Mouse (Mus musculus) intestine, embryonic 14.5 days (tissue): ENCODE data around the gene Stpg4. TPM values are rescaled to one million over a fixed set of nuclear protein-coding genes. Genes with fewer than 3 reads are reported as not detected.

Experiments used
- ATAC-seq: fragments of 200-750 bp; cut with Nextera tagmentation; replicated peaks from 2 replicates; pipeline ENCODE4 v1.8.0; 2017; ENCODE audit warnings: low read depth, moderate number of reproducible peaks, moderate TSS enrichment, moderate library complexity; ENCODE audit not compliant: low FRiP score, low TSS enrichment
- DNase-seq: peaks from one replicate; pipeline ENCODE4 v3.0.0-alpha.2; 2018; ENCODE audit warnings: low spot score
- H3K27ac ChIP-seq: fragments of 300-500 bp; sonication (generic); 2 replicates; pipeline ENCODE4 v1.5.1; 2014; ENCODE audit warnings: low read depth, mild to moderate bottlenecking, control low read depth
- H3K27me3 ChIP-seq: fragments of 300-500 bp; sonication (generic); replicated peaks from 2 replicates; pipeline ENCODE4 v1.6.1; 2014; ENCODE audit warnings: low read length, control low read depth; ENCODE audit not compliant: control insufficient read depth, insufficient read depth
- H3K36me3 ChIP-seq: fragments of 300-500 bp; sonication (generic); 2 replicates; pipeline ENCODE4 v1.6.1; 2014; ENCODE audit warnings: low read length, control low read depth; ENCODE audit not compliant: control insufficient read depth, insufficient read depth
- H3K4me1 ChIP-seq: fragments of 300-500 bp; sonication (generic); replicated peaks from 2 replicates; pipeline ENCODE4 v1.6.1; 2014; ENCODE audit warnings: low read length, control low read depth, mixed read lengths; ENCODE audit not compliant: control insufficient read depth, insufficient read depth
- H3K4me2 ChIP-seq: fragments of 300-500 bp; sonication (generic); 2 replicates; pipeline ENCODE4 v1.6.1; 2014; ENCODE audit warnings: low read length
- H3K4me3 ChIP-seq: fragments of 300-500 bp; sonication (generic); 2 replicates; pipeline ENCODE4 v1.5.1; 2014; ENCODE audit warnings: low read depth, low read length, control low read depth, mixed read lengths
- H3K9ac ChIP-seq: fragments of 300-500 bp; sonication (generic); 2 replicates; pipeline ENCODE4 v1.6.1; 2014; ENCODE audit warnings: mild to moderate bottlenecking, low read length
- H3K9me3 ChIP-seq: fragments of 300-500 bp; sonication (generic); 2 replicates; pipeline ENCODE4 v1.6.1; 2016; ENCODE audit warnings: low read length, control low read depth; ENCODE audit not compliant: control insufficient read depth
- WGBS: fragments of 180-500 bp; shearing (Covaris S2); extraction: QIAGEN DNeasy Blood & Tissue Kit; methylation state at CpG from one replicate; pipeline ENCODE4 v1.1.7; 2014; 5-methylcytosine and 5-hydroxymethylcytosine counted together
- polyA plus RNA-seq: library from polyadenylated mRNA; unstranded; fragments of >200 nt; fragmentation: Nextera tagmentation; extraction: Ambion mirVana; gene quantifications from 2 replicates; pipeline ENCODE4 v1.2.1, GENCODE M21; 2014

Stpg4 gene
- polyA plus RNA-seq, 1 experiment from 2014 or later = not detected

DNA sequence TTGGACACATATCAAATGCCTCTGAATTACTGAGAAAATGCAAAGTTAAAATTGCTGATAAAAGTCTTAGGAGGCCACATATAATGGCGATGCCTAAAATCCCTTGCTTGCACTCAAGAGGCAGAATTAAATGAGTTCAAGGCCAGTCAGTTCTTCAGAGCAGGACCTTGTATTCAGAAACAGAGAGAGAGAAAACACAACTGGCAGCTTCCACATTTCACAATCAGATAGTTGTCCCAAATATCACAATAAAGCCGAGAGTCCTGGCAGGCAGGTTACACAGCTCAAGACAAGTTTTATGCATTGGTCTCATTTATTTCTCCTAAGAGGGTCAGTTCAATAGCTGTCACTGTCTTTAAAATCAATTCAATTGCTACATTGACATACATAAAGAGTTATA lies 14.0 kb upstream of the Stpg4 start:
- peaks cover 25% of the 10 kb centered on the region for H3K36me3 ChIP-seq
- 70% methylated on average over 2 of the region's 2 CpGs for WGBS
- H3K27me3 ChIP-seq = no peaks in the 10 kb centered on the region
- H3K27ac ChIP-seq = no peak overlapping the region
- ATAC-seq (no peak), DNase-seq (no peak)
- peaks cover 26% of the 10 kb centered on the region for H3K4me1 ChIP-seq
- no peak overlapping the region for H3K9ac ChIP-seq
- no peaks in the 10 kb centered on the region for H3K9me3 ChIP-seq
- H3K4me2 ChIP-seq = no peak overlapping the region
- no peak overlapping the region for H3K4me3 ChIP-seq

DNA sequence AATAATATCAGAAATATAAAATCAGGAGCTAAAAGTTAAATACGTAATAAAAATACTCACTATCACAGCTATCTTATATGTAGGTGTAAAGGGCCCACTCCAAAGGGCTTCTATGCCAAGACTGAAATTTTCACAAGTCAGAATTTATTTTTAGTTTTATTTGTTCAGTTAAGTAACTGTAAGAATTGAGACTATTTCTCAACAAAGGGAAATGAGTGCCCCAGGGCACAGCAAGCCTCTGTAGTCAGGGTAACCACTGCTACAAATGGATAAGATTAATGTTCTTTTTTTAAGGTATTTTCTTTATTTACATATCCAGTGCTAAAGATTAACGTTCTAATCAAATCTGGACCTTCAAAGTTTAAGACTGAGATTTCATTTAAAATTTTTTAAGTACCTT lies 11.9 kb upstream of the Stpg4 start:
- H3K4me1 ChIP-seq = peaks cover 21% of the 10 kb centered on the region
- 86% methylated on average over 2 of the region's 2 CpGs for WGBS
- no peak overlapping the region for H3K4me3 ChIP-seq
- H3K36me3 ChIP-seq = peaks cover 40% of the 10 kb centered on the region
- H3K9ac ChIP-seq = no peak overlapping the region
- no peak overlapping the region for H3K27ac ChIP-seq
- no peaks in the 10 kb centered on the region for H3K27me3 ChIP-seq
- H3K4me2 ChIP-seq = no peak overlapping the region
- no peaks in the 10 kb centered on the region for H3K9me3 ChIP-seq
- no peak for DNase-seq
- ATAC-seq = no peak

DNA sequence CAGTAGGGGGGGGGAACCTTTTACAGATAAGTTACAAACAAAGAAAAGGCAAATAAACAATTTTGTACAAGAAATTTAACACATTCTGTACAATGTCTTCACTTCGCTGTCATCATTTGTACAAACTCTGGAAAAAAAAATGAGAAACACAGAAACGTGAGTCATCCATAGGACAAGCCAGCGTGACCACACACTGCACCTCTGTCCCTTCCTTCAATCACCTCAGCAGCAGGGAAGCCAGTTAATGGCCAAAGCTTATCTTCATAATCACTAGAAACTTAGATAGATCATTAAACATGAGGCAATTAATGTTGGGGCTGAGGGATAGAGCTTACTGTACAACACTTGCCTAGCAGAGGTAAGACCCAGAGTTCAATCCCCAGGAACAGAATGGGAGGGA lies 6.4 kb upstream of the Stpg4 start:
- 93% methylated on average over 3 of the region's 3 CpGs for WGBS
- no peak overlapping the region for H3K27ac ChIP-seq

DNA sequence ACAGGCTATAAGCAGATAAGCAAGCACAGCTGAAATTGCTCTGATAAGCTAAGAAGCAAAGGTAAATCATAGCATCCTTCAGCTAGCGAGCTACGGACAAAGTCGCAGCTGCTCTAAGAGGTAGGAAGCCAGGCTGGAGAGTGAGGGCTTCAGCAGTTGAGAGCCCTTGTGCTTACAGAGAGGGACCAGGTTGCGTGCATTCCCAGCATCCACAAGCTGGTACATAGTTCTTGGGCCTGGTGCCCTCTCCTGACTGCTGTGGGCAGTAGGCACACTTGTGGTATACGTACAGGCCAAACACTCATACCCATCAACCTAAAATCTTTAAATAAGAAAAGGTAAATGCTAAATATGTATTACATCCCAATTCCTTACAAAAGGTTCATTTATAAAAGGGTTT lies 5.2 kb upstream of the Stpg4 start:
- no peaks in the 10 kb centered on the region for H3K27me3 ChIP-seq
- WGBS = 89% methylated on average over 5 of the region's 5 CpGs
- no peaks in the 10 kb centered on the region for H3K4me1 ChIP-seq
- no peak overlapping the region for H3K4me3 ChIP-seq
- no peak overlapping the region for H3K4me2 ChIP-seq
- H3K9ac ChIP-seq = no peak overlapping the region
- H3K36me3 ChIP-seq = peaks cover 59% of the 10 kb centered on the region
- no peak for DNase-seq
- H3K27ac ChIP-seq = no peak overlapping the region
- ATAC-seq = no peak
- no peaks in the 10 kb centered on the region for H3K9me3 ChIP-seq

More for the DNA sequence above, 6.4 kb upstream of the Stpg4 start:
- H3K36me3 ChIP-seq = peaks cover 58% of the 10 kb centered on the region
- no peaks in the 10 kb centered on the region for H3K27me3 ChIP-seq
- no peak overlapping the region for H3K4me2 ChIP-seq
- H3K4me1 ChIP-seq = no peaks in the 10 kb centered on the region
- no peak for ATAC-seq
- H3K9ac ChIP-seq = no peak overlapping the region
- H3K9me3 ChIP-seq = no peaks in the 10 kb centered on the region
- no peak overlapping the region for H3K4me3 ChIP-seq
- DNase-seq = no peak

DNA sequence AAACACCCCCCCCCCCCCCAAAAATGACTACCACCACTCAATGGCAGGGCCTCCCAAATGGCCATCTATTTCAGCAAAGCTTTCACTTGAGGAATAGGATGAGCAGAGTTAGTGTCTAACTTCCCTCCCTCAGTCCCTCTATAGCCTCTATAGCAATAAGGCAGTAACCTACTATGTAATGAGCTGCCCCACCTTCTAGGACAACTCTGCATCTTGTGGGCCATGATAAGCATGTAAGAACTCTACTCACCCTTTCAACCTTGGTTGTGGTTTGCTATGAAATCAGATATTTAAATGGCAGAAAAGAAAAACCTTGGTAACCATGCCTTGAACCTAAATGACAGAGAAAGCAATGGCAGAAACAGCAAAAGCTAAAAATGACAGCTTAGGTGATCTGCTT lies 4.8 kb upstream of the Stpg4 start:
- DNase-seq (no peak), ATAC-seq (no peak)
- H3K27ac ChIP-seq = no peak overlapping the region
- H3K4me2 ChIP-seq = no peak overlapping the region
- no peaks in the 10 kb centered on the region for H3K27me3 ChIP-seq
- no peaks in the 10 kb centered on the region for H3K9me3 ChIP-seq
- no peak overlapping the region for H3K9ac ChIP-seq
- H3K4me1 ChIP-seq = no peaks in the 10 kb centered on the region
- H3K36me3 ChIP-seq = peaks cover 59% of the 10 kb centered on the region
- H3K4me3 ChIP-seq = no peak overlapping the region

DNA sequence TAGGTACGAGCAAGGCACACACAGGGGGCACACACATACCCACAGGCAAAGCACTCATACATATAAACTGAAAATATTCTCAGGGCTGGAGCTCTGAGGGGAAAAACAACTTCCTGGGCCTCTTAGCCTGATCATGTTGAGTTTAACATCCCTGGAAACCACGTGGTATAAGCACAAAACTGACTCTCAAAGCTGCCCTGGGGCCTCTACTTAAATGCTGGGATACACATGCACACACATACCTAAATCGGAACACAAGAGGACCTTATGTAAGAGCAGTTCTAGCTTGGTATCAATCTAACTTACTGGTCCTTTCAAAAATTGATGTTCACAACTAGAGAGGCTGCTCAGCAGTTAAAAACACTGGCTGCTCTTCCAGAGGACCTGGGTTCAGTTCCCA lies 1.9 kb upstream of the Stpg4 start:
- no peaks in the 10 kb centered on the region for H3K4me1 ChIP-seq
- no peaks in the 10 kb centered on the region for H3K9me3 ChIP-seq
- no peak for DNase-seq
- no peak for ATAC-seq
- WGBS = 83% methylated on average over 3 of the region's 3 CpGs
- no peak overlapping the region for H3K4me2 ChIP-seq
- no peaks in the 10 kb centered on the region for H3K27me3 ChIP-seq
- no peak overlapping the region for H3K4me3 ChIP-seq
- no peak overlapping the region for H3K9ac ChIP-seq
- no peak overlapping the region for H3K27ac ChIP-seq
- H3K36me3 ChIP-seq = peaks cover 44% of the 10 kb centered on the region

DNA sequence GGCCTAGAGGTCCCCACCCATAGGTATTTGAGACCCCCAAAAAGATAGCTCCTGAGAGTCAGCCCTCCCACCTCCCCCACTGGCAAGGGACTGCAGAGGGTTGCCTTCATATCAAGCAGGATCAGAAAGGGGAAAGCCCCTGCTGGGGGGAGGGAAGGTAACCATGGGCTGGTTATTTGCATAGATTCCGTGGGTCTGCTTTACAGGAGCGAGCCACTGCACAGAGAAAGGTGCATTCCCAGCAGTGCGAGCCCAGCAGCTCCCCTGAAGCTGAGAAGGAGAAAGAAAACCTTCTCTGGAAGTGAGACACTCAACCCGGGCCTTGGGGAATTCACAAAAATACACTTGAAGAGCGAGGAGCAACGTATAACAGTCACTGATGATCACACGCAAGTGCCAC lies 9.5 kb downstream of the Stpg4 start:
- Histone ChIP-seq H3K27ac (no peak overlapping the region), H3K9ac (no peak overlapping the region), H3K36me3 (no peaks in the 10 kb centered on the region), H3K9me3 (no peaks in the 10 kb centered on the region), H3K4me2 (no peak overlapping the region), H3K4me1 (no peaks in the 10 kb centered on the region), H3K27me3 (no peaks in the 10 kb centered on the region), H3K4me3 (no peak overlapping the region)
- ATAC-seq (no peak), DNase-seq (no peak)
- WGBS = 70% methylated on average over 7 of the region's 7 CpGs

DNA sequence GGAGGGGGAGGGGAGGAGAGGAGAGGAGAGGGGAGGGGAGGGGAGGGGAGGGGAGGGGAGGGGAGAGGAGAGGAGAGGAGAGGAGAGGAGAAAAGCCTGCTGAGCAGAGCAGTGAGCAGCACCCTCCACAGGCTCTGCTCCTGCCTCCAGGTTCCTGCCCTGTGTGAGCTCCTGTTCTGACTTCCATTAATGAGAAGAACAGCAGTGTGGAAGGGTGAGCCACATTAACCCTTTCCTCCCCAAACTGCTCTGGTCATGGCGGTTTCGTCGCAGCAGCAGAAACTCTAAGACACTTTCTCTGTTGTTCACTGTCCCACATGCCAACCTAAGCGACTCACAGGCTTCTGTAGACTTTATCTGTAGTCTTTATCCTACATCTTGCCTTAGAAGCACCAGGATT lies 20.9 kb downstream of the Stpg4 start:
- no peak overlapping the region for H3K4me2 ChIP-seq
- H3K36me3 ChIP-seq = no peaks in the 10 kb centered on the region
- ATAC-seq = no peak
- H3K9me3 ChIP-seq = no peaks in the 10 kb centered on the region
- H3K27me3 ChIP-seq = no peaks in the 10 kb centered on the region
- no peaks in the 10 kb centered on the region for H3K4me1 ChIP-seq
- no peak for DNase-seq
- no peak overlapping the region for H3K4me3 ChIP-seq
- no peak overlapping the region for H3K27ac ChIP-seq
- 79% methylated on average over 4 of the region's 4 CpGs for WGBS
- H3K9ac ChIP-seq = no peak overlapping the region

DNA sequence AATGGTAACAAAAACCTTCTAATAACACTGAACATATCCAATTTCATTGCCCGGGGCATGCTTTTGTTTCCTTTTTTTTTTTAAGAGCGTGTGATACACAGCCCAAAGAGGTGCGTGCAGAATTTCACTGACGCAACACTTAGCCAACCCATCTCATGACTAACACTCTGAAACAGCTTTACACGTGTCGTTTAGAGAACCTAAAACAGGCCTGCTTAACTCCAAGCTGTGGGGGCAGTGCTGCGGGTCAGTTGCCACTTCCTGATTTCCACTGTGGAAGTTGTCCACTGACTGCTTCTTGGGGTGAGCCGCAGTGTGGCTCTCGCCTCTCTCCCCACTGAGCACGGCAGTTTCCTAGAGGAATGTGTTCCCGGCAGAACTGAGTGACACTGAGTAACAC lies 22.0 kb downstream of the Stpg4 start:
- H3K4me3 ChIP-seq = no peak overlapping the region
- no peaks in the 10 kb centered on the region for H3K36me3 ChIP-seq
- H3K27ac ChIP-seq = no peak overlapping the region
- H3K27me3 ChIP-seq = no peaks in the 10 kb centered on the region
- DNase-seq = no peak
- no peak overlapping the region for H3K9ac ChIP-seq
- no peak overlapping the region for H3K4me2 ChIP-seq
- ATAC-seq = no peak
- H3K4me1 ChIP-seq = no peaks in the 10 kb centered on the region
- 73% methylated on average over 11 of the region's 11 CpGs for whole genome bisulfite sequencing
- H3K9me3 ChIP-seq = no peaks in the 10 kb centered on the region
